Mouse (Mus musculus) adrenal gland, postnatal 25 days (tissue): ENCODE measurements around the gene Gpr18. TPM values are rescaled to one million over a fixed set of nuclear protein-coding genes. Genes with fewer than 3 reads are reported as not detected.
"Not testable (repeated sequence)": the region's sequence is repeated elsewhere in the genome, so short reads cannot be mapped to it uniquely, and the experiment has no call there.

Experiments used
- DNase-seq: peaks from one replicate; pipeline ENCODE4 v3.0.0; 2021; ENCODE audit warnings: mixed read lengths
- total RNA-seq: library from RNA; stranded (reverse); gene quantifications from 2 replicates; pipeline ENCODE4 v1.2.3, GENCODE M21; 2021

Gene Gpr18
- total RNA-seq, 1 experiment from 2014 or later: 0.27 TPM

DNA sequence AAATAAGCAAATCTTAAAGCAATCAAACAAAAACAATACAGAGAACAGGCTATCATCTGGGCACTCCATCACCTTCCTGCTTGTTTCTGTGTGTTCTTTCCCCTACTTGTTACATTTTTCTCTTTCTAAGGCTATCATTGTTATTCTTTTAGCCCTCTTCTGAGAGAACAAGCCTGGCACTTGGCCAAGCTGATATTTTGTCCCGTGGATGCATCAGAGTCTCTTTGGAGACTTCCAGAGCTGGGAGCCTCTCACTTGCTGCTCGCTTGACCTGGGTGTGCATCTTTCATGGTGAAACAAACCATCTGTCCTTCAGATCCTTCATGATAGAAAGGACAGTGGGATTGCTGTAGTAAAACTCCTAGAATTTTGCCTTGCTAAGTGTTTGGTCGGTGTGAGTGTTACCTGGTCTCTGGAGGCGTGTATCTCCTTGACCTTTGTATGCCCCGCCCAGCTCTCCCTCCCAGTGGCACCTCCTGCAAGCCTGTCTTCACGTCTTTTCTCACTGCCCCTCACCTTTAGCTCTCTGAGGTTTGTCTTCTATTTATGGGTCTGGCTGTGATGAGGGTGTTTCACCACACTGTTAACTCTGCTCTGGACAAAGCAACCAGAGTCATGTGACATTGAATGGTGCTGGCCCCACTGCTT lies 31.3 kb downstream of the Gpr18 start:
- DNase-seq: peak; percentile 18

DNA sequence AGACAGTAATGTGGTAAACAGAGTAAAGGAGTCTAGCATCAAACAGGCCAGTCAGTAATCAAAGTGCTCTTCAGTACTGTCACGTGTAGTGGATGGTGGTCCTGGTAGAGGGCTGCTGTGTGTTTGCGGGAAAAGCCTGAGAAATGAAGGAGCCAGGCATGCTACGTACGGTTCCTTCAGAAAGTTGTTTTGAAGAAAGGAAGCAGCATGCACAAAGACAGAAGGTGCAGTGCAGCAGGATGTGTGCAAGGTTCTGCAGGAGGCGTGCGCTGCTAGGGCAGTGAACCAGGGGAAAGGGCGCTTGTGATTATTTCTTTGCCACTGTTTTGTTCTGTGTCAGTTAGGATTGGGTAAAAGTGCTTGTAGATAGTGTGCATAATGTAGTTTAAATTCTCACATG lies 34.4 kb downstream of the Gpr18 start:
- DNase-seq: no peak

DNA sequence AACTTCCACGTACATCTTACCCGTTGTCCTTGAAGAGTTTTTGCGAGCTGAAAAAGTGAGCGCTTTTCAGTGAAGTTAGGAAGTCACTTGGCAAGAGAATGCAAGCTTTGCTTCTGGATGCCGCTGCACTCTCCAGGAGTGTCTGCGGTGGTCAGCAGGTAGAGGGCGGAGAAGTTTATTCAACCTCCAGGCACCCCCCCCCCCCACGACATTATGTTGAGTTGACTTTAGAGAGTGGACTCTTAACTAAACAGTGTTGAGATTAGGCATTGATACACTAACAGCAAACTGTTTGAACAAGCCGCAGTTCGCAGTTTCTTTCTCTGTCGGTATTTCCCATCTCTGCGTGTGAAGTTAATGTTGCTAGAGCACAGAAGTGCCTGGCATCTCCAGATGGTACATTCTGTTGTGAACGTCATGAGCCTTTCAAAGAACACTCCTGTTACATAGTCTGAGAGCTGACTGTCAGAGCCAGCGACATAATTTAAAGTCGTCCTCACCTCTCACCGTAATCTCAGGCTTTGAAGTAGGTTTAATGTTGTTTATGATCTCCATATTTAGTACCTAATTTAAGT lies 36.2 kb downstream of the Gpr18 start:
- DNase-seq: no peak

DNA sequence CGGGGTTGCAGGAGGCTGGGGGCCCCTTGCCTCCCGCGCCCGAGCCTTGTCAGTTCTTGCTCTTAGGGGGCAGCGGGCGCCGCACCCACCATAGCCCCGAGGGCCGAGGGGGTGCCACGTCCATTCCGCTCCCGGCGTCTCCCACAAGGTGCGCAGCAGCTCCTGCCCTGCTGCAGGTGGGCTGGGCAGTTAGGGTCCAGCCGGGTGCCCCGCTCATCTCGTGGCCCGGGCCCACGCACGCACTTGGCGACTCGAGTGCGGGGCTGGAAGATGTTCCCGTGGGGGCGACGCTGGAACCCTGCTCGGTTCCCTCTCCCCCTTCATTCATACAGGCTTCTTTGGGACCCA lies 36.7 kb downstream of the Gpr18 start:
- DNase-seq: no peak

DNA sequence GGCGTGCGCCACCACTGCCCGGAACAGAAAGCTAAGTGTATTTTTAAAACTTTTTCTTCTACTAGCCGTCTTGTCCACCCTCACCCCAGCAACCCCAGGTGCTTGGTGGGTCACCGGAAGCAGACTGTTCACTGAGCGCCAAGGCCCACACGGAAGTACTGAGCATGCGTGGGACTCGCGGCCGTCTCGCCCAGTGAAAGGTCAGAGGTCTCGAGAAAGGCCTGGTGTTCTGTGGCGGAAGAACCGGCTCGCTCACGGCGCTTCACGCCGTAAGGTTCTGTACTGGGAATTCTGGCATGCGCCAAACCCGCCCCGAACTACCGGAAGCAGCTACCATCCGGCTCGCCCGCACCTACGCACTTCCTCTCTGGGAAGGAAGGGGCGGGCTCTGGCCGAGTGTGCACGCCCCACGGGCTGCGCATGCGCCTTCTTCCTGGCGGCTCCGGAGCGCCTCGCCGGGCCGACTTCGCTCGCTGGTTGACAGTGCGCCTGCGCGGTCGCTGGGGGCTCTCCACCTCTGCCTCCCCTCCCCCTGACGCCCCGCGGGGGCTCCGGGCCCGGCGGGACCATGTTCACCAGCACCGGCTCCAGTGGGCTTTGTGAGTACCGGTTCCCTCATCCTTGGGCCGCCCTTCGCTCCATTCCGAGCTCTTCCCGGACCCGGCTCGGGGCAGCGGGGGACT lies 37.3 kb downstream of the Gpr18 start, which contains the start of gene Ubac2:
Gene Ubac2 (plus strand): TSS at position 445 of the 683 bp plus-strand sequence.
- DNase-seq: peak; percentile 99

DNA sequence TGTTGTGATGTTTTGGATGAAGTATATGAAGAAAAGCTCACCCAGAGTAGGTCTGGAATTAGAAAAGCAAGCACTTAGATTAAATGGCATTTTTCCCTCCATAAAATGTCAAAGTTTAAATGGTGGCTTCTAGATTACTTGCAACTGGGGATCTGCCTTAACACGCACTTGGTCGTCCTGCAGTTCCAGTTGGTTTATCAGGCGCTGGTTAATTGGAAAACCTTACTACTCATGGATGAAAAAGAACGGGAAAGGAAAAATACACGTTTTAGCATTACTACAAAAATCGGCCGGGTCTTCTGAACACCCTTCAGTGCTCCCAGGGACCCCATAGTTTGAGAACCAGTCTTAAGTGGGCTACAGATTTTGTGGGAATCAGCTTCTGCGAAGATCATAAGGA lies 37.9 kb downstream of the Gpr18 start:
- DNase-seq: no peak

DNA sequence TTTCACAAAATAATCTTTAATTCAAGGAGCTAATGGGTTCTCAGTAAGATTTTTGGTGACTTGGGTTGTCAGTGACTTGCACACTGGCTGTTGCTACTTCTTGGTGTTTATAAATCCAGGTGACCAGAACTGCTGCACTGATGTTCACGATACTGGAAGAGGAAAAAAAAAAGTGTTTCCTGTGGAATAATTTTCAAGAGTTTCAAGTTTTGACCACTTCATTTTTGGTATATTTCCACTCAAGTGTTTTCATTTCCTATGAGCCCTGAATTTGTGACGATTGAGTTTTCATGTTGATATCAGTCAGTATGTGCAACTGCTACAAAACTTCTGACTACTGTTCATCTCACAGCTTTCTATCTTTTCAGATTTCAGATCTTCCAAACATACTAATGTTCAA lies 38.7 kb downstream of the Gpr18 start:
- no peak for DNase-seq

DNA sequence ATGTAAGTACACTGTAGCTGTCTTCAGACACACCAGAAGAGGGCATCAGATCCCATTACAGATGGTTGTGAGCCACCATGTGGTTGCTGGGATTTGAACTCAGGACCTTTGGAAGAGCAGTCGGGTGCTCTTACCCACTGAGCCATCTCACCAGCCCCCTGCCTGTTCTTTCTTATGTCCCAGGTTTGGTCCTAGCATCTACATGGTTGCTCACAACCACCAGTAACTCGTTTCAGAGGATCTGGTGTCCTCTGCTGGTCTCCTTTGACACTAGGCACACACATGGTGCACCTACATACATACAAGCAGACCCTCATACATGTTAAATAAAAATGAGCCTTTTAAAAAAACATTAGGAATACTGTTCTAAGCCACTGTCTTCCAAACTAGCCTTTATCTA lies 39.4 kb downstream of the Gpr18 start:
- DNase-seq: not testable (repeated sequence)

DNA sequence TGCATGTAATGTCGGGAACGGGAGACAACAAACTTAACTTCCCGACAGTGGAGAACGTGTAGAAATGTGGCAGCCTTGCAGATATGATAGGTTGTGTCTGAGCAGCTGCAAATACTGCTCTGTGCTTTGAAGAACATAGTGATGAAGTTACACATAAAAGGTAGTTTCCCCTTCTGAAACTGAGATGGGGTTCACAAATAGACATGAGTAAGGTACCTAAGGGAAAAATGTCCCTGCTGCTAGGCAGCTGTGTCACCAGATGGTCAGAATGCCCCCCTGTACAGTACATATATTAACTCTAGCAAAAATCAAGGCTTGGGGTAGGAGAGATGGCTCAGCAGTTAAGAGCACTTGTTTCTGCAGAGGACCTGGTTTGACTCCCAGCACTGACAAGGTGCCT lies 41.9 kb downstream of the Gpr18 start:
- DNase-seq: no peak

DNA sequence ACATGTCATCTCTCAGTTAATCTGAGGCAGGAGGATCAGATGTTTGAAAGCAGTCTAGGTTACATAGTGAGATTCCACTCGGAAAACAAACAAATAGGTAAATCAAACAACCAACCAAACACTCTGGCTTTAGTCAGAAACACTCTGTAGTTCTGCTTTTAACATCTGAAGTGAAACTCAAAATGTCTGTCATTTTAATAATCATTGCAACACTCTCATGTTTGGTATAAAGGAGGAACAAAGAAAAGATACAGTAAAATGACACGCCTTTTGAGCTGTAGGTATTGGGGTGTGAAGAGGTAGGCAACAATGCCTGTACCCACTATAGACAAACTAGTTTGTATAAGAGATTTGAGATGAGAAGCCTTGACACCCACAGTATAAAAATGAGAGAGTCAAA lies 42.4 kb downstream of the Gpr18 start:
- no peak for DNase-seq

DNA sequence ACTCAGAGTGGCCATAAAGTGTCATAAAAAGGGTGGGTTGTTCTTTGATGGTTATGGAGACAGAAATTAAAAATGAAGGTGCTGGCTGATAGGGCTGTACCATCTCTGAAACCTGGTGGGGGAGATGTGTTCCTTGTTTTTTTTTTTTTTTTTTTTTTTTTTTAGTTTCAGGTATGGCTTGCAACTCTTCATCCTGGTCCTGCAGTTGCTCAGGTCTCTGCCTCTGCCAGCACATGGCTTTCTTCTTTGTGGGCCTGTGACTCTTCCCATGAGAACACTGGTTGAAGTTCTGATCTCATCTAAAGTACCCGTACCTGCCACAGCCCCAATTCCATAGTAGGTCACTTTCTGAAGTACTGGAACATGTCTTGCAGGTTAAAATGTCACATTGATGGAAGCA lies 42.8 kb downstream of the Gpr18 start:
- DNase-seq: no peak

DNA sequence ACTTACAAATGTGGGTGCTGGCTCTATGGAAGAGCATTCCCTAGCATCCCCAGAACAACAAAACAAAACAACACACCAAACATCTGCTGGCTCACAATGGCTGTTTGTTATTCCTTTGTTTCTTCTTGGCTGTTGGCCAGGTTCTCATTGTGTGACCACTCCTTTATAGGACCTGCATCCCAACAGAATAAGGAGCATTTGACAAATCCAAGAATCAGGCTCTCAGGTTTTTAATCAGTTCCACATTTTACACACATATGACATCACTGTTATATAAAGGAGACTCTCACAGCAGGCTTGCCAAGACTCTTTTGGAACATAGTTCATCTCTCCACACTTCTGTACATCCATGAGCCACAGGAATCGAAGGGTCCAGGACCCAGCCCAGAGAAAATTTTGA lies 46.5 kb downstream of the Gpr18 start:
- no peak for DNase-seq

DNA sequence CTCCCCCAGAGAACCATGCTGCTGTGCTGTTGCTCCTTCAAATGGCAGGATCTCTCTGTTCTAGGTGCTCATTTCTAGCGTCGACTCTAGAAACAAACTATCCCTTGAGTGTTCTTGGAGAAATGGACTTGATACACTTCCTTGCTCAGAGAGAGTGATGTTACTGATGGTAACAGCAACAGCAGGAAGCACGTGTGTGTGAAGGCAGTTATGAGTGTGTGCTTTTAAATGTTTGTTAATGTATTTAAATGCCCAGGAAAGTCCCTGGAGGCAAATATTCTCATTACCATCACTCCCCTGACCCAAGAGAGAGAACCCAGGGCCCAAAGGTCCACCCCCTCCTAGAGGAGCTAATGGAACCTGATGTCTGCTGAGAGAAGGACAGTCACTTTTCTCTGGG lies 49.0 kb downstream of the Gpr18 start:
- no peak for DNase-seq

DNA sequence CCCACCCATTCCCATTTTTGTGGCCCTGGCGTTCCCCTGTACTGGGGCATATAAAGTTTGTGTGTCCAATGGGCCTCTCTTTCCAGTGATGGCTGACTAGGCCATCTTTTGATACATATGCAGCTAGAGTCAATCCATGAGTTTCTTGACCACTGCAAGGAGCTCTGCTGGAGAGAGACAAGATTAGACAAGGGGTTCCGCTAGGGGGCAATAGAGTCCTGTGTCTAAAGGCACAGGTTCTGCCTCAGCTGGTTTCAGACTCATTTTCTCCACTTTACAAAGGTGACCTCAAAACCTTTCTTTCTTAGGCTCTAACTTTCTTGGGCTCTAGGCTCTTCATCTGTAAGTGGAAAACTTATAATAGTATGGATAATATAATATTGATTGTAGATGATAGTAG lies 50.4 kb downstream of the Gpr18 start:
- peak; percentile 65 for DNase-seq

Other genes with a start within 250 kb of the Gpr18 start
- 23.1 and 28.8 TPM in 2 replicates for gene Dock9, start 117.9 kb downstream of the Gpr18 start, total RNA-seq
- gene Ubac2, start 37.2 kb downstream of the Gpr18 start, total RNA-seq: 29.4 and 33.2 TPM in 2 replicates
- 0.67 and 0.91 TPM in 2 replicates for gene Gpr183, start 49.4 kb upstream of the Gpr18 start, total RNA-seq
- gene Timm8a2, start 118.9 kb upstream of the Gpr18 start, total RNA-seq: not detected in 2 replicates
- 143 and 162 TPM in 2 replicates for gene Tm9sf2, start 191.3 kb upstream of the Gpr18 start, total RNA-seq